Mouse (Mus musculus) myocyte (in vitro differentiated cells): Measurements from ENCODE around the gene Dmac2. TPM values are rescaled to one million over a fixed set of nuclear protein-coding genes. Genes with fewer than 3 reads are reported as not detected.
A peak's percentile ranks its signal among the peaks of the same experiment; 100 is the strongest.

Experiments
- H3K27me3 ChIP-seq: one replicate; pipeline ENCODE4 v1.6.1; 2011; ENCODE audit not compliant: control insufficient read depth, insufficient read depth, insufficient read length
- H3K36me3 ChIP-seq: one replicate; pipeline ENCODE4 v1.6.1; 2011; ENCODE audit not compliant: control insufficient read depth, insufficient read depth
- H3K4me2 ChIP-seq: one replicate; pipeline ENCODE4 v1.6.1; 2011; ENCODE audit warnings: low read depth, control low read depth
- H3K4me3 ChIP-seq: one replicate; pipeline ENCODE4 v1.5.1; 2011; ENCODE audit warnings: mild to moderate bottlenecking, control low read depth, moderate library complexity
- H3K79me2 ChIP-seq: one replicate; pipeline ENCODE4 v1.6.1; 2011; ENCODE audit not compliant: control insufficient read depth, insufficient read depth
- H3ac ChIP-seq: one replicate; pipeline ENCODE4 v1.6.1; 2011; ENCODE audit not compliant: control insufficient read depth, insufficient read length
- CEBPB ChIP-seq: IDR thresholded peaks from 2 replicates; pipeline ENCODE4 v1.6.1; 2011; ENCODE audit warnings: mild to moderate bottlenecking, moderate library complexity; ENCODE audit not compliant: poor library complexity, insufficient read depth, severe bottlenecking
- E2F4 ChIP-seq: IDR thresholded peaks from one replicate; pipeline ENCODE4 v1.6.1; 2011; ENCODE audit warnings: mild to moderate bottlenecking, control low read depth, moderate library complexity; ENCODE audit not compliant: insufficient read depth
- MAX ChIP-seq: IDR thresholded peaks from one replicate; pipeline ENCODE4 v1.6.1; 2011; ENCODE audit warnings: low read depth, mild to moderate bottlenecking, control low read depth
- MYOD1 ChIP-seq, 3 experiments: IDR thresholded peaks; one replicate each; pipeline ENCODE4 v1.6.1; 2011; ENCODE audit warnings: control low read depth in 2 of 3, low read depth in 2 of 3, mild to moderate bottlenecking in 2 of 3, moderate library complexity in 1 of 3; ENCODE audit not compliant: insufficient read length in 2 of 3, control insufficient read depth in 1 of 3
- MYOG ChIP-seq, 3 experiments: IDR thresholded peaks; one replicate each; pipeline ENCODE4 v1.6.1; 2011; ENCODE audit warnings: control low read depth in 2 of 3, low read depth in 2 of 3, mild to moderate bottlenecking in 2 of 3; ENCODE audit not compliant: insufficient read length in 2 of 3, control insufficient read depth in 1 of 3, insufficient read depth in 1 of 3
- POLR2A ChIP-seq: IDR thresholded peaks from one replicate; pipeline ENCODE4 v1.6.1; 2011; ENCODE audit warnings: low read depth, mild to moderate bottlenecking, control low read depth, moderate library complexity; ENCODE audit not compliant: insufficient read length
- POLR2AphosphoS2 ChIP-seq: IDR thresholded peaks from one replicate; pipeline ENCODE4 v1.6.1; 2011; ENCODE audit warnings: low read depth, control low read depth; ENCODE audit not compliant: insufficient read length
- REST ChIP-seq: IDR thresholded peaks from one replicate; pipeline ENCODE4 v1.6.1; 2011; ENCODE audit warnings: mild to moderate bottlenecking, control low read depth, moderate library complexity; ENCODE audit not compliant: insufficient read depth, insufficient read length
- SRF ChIP-seq: IDR thresholded peaks from one replicate; pipeline ENCODE4 v1.6.1; 2011; ENCODE audit warnings: low read depth; ENCODE audit not compliant: control insufficient read depth, insufficient read length
- TCF12 ChIP-seq: IDR thresholded peaks from one replicate; pipeline ENCODE4 v1.6.1; 2011; ENCODE audit warnings: mild to moderate bottlenecking, control low read depth; ENCODE audit not compliant: poor library complexity, insufficient read depth, severe bottlenecking
- TCF3 ChIP-seq: IDR thresholded peaks from one replicate; pipeline ENCODE4 v1.6.1; 2011; ENCODE audit warnings: low read depth, control low read depth; ENCODE audit not compliant: insufficient read length
- USF1 ChIP-seq: IDR thresholded peaks from one replicate; pipeline ENCODE4 v1.6.1; 2011; ENCODE audit warnings: low read depth, mild to moderate bottlenecking, control low read depth, moderate library complexity
- polyA plus RNA-seq: library from polyadenylated mRNA; unstranded; fragments of >200 nt; fragmentation: generic; extraction: Trizol; gene quantifications from one replicate; pipeline ENCODE4 v1.2.1, GENCODE M21; 2012; ENCODE audit warnings: missing spikeins

Dmac2 gene
- polyA plus RNA-seq, 1 experiment, result 13.0 TPM

DNA sequence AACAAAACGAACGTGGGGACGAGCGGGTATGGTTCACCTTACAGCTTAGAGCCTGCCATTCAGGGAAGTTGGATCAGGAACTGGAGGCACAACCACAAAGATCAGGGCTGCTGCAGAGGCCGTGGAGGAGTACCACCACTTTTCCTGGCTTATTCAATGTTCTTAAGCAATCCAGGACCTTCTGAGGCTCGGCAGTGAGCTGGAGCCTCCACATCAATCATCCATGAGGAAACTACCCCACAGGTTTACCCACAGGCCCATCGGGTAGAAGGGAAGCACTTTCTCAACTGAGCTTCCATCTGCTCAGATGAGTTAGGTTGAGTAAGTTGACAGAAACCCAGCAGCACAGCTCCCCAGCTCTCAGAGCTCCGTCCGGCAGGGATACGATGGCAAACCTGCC lies 39.8 kb upstream of the Dmac2 start:
- Histone ChIP-seq H3K36me3 (no peaks in the 10 kb centered on the region), H3K4me2 (no peak overlapping the region), H3K79me2 (no peaks in the 10 kb centered on the region), H3K4me3 (no peak overlapping the region), H3K27me3 (peaks cover 18% of the 10 kb centered on the region), H3ac (no peak overlapping the region)
- TF ChIP-seq TCF12 (no peak), TCF3 (no peak), POLR2A (no peak), MYOG (IDR thresholded peaks at IDR 0.05; ENCODE audit: control insufficient read depth in 1 of 3, insufficient read depth in 1 of 3, insufficient read length in 2 of 3, low read depth in 2 of 3) (no peak), MYOD1 (IDR thresholded peaks at IDR 0.05; ENCODE audit: control insufficient read depth in 1 of 3, insufficient read length in 2 of 3, low read depth in 2 of 3) (no peak), E2F4 (no peak), CEBPB (no peak), USF1 (no peak), POLR2AphosphoS2 (no peak), SRF (no peak), REST (no peak), MAX (no peak)

DNA sequence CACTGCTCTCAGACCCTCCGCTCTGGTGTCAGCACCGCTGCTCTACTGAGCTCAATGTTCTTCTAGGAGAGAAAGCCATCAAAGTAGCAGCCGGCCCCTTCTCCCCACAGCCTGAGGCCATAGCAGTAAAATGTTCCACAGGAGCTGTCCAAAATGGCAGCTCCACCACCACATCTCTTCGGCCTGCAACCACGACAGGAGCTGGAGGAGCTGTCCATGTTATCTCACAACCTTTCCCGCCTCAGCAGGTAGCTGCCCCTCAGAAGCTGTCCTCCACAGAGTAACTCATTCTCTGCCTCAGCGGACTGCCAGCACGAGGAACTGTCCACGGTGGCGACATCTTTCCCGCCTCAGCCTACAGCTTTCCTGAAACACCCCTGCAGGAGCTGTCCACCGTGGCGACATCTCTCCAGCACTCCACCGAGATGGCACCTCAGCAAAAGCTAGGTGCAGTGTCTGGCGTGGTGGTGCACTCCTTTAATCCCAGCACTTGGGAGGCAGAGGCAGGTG lies 36.9 kb upstream of the Dmac2 start:
- Histone ChIP-seq H3K4me2 (no peak overlapping the region), H3K4me3 (no peak overlapping the region), H3K79me2 (no peaks in the 10 kb centered on the region), H3ac (no peak overlapping the region), H3K27me3 (peaks cover 21% of the 10 kb centered on the region), H3K36me3 (no peaks in the 10 kb centered on the region)
- no peak for TF ChIP-seq TCF3
- TF ChIP-seq MYOD1 (IDR thresholded peaks at IDR 0.05; ENCODE audit: control insufficient read depth in 1 of 3, insufficient read length in 2 of 3, low read depth in 2 of 3), result no peak
- peak; percentile 54 for TF ChIP-seq REST
- no peak for TF ChIP-seq USF1
- TF ChIP-seq MAX, result no peak

DNA sequence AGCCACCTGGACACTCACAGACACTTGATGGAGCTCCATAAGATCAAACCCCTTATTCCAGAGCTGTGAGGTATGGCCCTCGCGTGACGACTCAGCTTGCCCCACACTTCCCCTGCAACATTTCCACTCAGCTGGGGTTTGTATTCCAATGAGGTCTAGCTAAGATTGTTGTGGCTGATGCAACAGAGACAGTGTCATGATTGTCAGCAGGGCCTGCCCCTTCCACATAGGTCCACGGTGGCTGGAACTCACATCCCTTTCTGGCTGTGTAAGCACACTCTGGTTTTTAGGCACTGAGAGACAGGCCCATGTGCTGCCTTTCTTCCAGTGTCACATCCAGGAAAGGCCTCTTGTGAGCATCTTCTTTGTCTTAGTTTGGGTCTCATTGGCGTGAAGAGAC lies 34.6 kb upstream of the Dmac2 start:
- Histone ChIP-seq H3K4me3 (no peak overlapping the region), H3K36me3 (no peaks in the 10 kb centered on the region), H3K4me2 (no peak overlapping the region), H3K79me2 (no peaks in the 10 kb centered on the region), H3K27me3 (peaks cover 16% of the 10 kb centered on the region), H3ac (no peak overlapping the region)
- TF ChIP-seq E2F4 (no peak), POLR2A (no peak), USF1 (no peak), SRF (no peak), REST (no peak), POLR2AphosphoS2 (no peak)

GRCm38 (mm10) chr7:25585351-25586204 lies 33.6 kb upstream of the Dmac2 start:
- no peak overlapping the region for H3ac ChIP-seq
- H3K27me3 ChIP-seq, result peaks cover 14% of the 10 kb centered on the region
- no peaks in the 10 kb centered on the region for H3K36me3 ChIP-seq
- no peak overlapping the region for H3K4me2 ChIP-seq
- H3K4me3 ChIP-seq, result no peak overlapping the region
- H3K79me2 ChIP-seq, result no peaks in the 10 kb centered on the region
- TF ChIP-seq SRF, result no peak
- no peak for TF ChIP-seq POLR2AphosphoS2
- no peak for TF ChIP-seq MAX
- TF ChIP-seq CEBPB, result no peak
- TF ChIP-seq USF1, result no peak
- TF ChIP-seq MYOG (IDR thresholded peaks at IDR 0.05; ENCODE audit: control insufficient read depth in 1 of 3, insufficient read depth in 1 of 3, insufficient read length in 2 of 3, low read depth in 2 of 3), result no peak
- no peak for TF ChIP-seq MYOD1 (IDR thresholded peaks at IDR 0.05; ENCODE audit: control insufficient read depth in 1 of 3, insufficient read length in 2 of 3, low read depth in 2 of 3)
- TF ChIP-seq POLR2A, result no peak

DNA sequence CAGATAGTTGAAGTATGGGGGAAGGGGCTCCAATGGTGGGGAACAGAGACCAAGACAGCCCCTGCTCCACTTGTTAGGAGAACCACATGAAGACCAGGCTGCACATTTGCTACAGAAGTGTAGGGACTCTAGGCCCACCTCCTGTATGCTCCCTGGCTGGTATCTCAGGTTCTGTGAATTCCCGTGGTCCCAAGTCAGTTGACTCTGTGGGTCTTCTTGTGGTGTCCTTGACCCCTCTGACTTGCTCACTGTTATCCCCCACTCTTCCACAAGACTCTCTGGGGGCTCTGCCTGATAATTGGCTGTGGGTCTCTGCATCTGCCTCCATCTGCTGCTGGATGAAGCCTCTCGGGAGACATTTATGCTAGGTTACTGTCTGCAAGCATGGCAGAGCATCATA lies 28.0 kb upstream of the Dmac2 start:
- Histone ChIP-seq H3K36me3 (no peaks in the 10 kb centered on the region), H3K4me2 (no peak overlapping the region), H3K79me2 (no peaks in the 10 kb centered on the region), H3K27me3 (peaks cover 16% of the 10 kb centered on the region), H3K4me3 (no peak overlapping the region), H3ac (no peak overlapping the region)
- TF ChIP-seq TCF3 (no peak), POLR2A (no peak), CEBPB (no peak), POLR2AphosphoS2 (no peak), E2F4 (no peak), MAX (no peak), TCF12 (no peak), SRF (no peak), REST (no peak), MYOD1 (IDR thresholded peaks at IDR 0.05; ENCODE audit: control insufficient read depth in 1 of 3, insufficient read length in 2 of 3, low read depth in 2 of 3) (no peak), USF1 (no peak), MYOG (IDR thresholded peaks at IDR 0.05; ENCODE audit: control insufficient read depth in 1 of 3, insufficient read depth in 1 of 3, insufficient read length in 2 of 3, low read depth in 2 of 3) (no peak)
